Mouse (Mus musculus) small intestine, adult 2 months (tissue): ENCODE data around the gene Stap2. TPM values are rescaled to one million over a fixed set of nuclear protein-coding genes. Genes with fewer than 3 reads are reported as not detected.

Experiments used
- H3K27ac ChIP-seq: fragments of 200-500 bp; 2 replicates; pipeline ENCODE4 v1.5.1; 2012; ENCODE audit warnings: low read depth, low read length, control low read depth, inconsistent platforms; ENCODE audit not compliant: insufficient read depth
- H3K27me3 ChIP-seq: fragments of 200-500 bp; 2 replicates; pipeline ENCODE4 v1.6.1; 2012; ENCODE audit warnings: mild to moderate bottlenecking, moderate library complexity, low read length, inconsistent platforms; ENCODE audit not compliant: control insufficient read depth, insufficient read depth
- H3K36me3 ChIP-seq: fragments of 200-500 bp; 2 replicates; pipeline ENCODE4 v1.6.1; 2012; ENCODE audit warnings: mild to moderate bottlenecking, low read length, control low read depth, inconsistent platforms; ENCODE audit not compliant: control insufficient read depth, insufficient read depth
- H3K4me1 ChIP-seq: fragments of 200-500 bp; 2 replicates; pipeline ENCODE4 v1.6.1; 2012; ENCODE audit warnings: low read length, inconsistent platforms, mixed read lengths; ENCODE audit not compliant: control insufficient read depth, insufficient read depth, insufficient read length
- H3K4me3 ChIP-seq: fragments of 200-500 bp; 2 replicates; pipeline ENCODE4 v1.5.1; 2012; ENCODE audit warnings: low read depth, mild to moderate bottlenecking, control low read depth, inconsistent platforms, low read length, moderate library complexity
- CTCF ChIP-seq: fragments of 200-500 bp; IDR thresholded peaks from 2 replicates; pipeline ENCODE4 v1.5.1; 2012; ENCODE audit warnings: low read depth, mild to moderate bottlenecking, control low read depth, inconsistent platforms, low read length, moderate library complexity, mixed read lengths; ENCODE audit not compliant: insufficient replicate concordance, insufficient read length; ENCODE audit errors: extremely low read depth
- POLR2A ChIP-seq: fragments of 200-500 bp; IDR thresholded peaks from 2 replicates; pipeline ENCODE4 v1.6.1; 2012; ENCODE audit warnings: low read depth, mild to moderate bottlenecking, control low read depth, inconsistent platforms, low read length, moderate library complexity
- WGBS: fragments of 180-500 bp; shearing (Covaris S2); methylation state at CpG from one replicate; pipeline ENCODE4 v1.1.7; 2018; 5-methylcytosine and 5-hydroxymethylcytosine counted together
- polyA plus RNA-seq: library from polyadenylated mRNA; depleted of rRNA; stranded (reverse); fragments of >200 nt; gene quantifications from 2 replicates; pipeline ENCODE4 v1.2.3, GENCODE M21; 2012

The Stap2 gene
- polyA plus RNA-seq, 1 experiment: 224 TPM

DNA sequence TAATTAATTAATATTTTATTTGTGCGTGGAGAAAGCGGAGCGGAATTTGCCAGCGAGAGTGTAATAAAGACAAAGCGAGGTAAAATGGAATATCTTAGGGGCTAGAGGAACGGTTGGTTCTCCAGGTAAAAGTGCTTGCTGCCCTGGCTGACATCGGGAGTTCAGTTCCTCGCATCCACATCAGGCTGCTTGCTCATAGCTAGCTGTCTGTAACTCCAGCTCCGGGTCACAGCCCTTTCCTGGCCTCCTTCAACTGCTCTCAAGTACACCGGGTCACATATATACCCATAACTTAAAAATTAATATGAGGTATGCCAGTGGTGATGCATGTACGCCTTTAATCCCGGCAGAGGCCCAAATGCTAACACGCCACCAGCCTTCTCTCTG lies 31.5 kb upstream of the Stap2 start:
- whole genome bisulfite sequencing: 34% methylated on average over 13 of the region's 13 CpGs
- Histone ChIP-seq H3K4me3 (peak overlapping the region; percentile 45), H3K27me3 (no peaks in the 10 kb centered on the region), H3K4me1 (peaks cover 25% of the 10 kb centered on the region), H3K27ac (no peak overlapping the region), H3K36me3 (peaks cover 10% of the 10 kb centered on the region)
- TF ChIP-seq POLR2A (no peak), CTCF (no peak)

DNA sequence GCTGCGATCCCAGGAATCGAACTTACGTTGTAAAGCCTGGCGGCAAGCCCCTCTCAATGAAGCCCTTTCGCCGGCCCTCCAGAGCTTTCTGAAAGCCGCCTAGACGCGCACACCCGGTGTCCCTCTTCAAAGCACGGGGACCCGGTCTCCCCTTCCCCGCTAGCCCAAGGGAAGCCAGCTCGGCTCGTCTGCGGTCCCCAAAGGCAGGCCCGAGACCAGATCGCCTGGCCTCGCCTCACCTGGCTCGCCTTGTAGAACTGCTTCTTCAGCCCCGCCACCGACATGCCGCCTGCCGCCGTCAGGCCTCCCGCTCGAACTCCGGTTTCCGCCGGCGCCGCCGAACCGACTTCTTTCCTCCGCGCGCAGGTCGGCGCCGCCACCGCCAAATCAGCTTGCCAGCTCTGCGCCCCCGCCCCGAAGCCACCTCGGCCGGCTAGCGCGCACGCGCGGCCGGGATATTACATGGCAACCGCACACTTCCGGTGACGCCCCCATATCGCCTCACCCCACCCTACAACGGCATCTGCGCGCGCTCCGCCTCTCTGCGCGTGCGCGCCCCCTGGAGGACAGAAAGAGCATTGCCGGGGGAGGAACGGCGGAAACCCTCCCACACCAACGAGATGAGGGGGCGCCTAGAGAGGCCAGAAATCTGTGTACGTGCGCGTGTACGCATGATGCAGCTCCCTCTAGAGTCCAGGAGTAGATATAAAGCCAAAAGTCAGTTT lies 31.0 kb upstream of the Stap2 start, which contains the start of gene Sh3gl1:
TSS of gene Sh3gl1 (minus strand) at position 460 of the 725 bp plus-strand sequence.
- WGBS: under 1% methylated on average over 74 of the region's 74 CpGs
- Histone ChIP-seq H3K27ac (peak within 1 kb of the TSS; percentile 92), H3K27me3 (no peaks in the 10 kb centered on the region), H3K4me3 (peak within 1 kb of the TSS; percentile 98), H3K36me3 (peaks cover 10% of the 10 kb centered on the region), H3K4me1 (peaks cover 27% of the 10 kb centered on the region)
- TF ChIP-seq POLR2A (peak; percentile 89), CTCF (peak; percentile 96)

DNA sequence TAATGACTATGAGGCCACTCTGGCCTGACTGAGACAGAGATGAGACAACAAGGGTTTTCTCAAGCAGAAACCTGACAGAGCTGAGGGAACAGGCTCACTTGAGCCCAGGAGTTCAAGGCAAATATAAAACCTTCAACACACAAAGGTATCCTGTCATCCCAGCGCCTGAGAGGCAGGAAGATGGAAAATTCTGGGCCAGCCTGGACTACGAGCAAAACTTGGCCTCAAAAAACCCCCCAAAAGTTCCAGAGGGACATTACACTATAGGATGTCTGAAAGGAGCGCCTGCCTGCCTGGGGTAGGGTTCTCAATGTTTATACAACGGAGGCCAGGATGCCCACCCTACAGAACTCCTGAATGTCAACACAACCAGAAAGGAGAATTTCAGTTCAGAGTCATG lies 29.8 kb upstream of the Stap2 start:
- peak overlapping the region; percentile 57; the same call in 1 of the 2 replicates for H3K27ac ChIP-seq
- no peaks in the 10 kb centered on the region for H3K27me3 ChIP-seq
- no peak for TF ChIP-seq CTCF
- TF ChIP-seq POLR2A: no peak
- WGBS: 62% methylated on average over 4 of the region's 4 CpGs
- peak overlapping the region; percentile 34 for H3K4me3 ChIP-seq
- peaks cover 10% of the 10 kb centered on the region for H3K36me3 ChIP-seq
- peaks cover 27% of the 10 kb centered on the region for H3K4me1 ChIP-seq

DNA sequence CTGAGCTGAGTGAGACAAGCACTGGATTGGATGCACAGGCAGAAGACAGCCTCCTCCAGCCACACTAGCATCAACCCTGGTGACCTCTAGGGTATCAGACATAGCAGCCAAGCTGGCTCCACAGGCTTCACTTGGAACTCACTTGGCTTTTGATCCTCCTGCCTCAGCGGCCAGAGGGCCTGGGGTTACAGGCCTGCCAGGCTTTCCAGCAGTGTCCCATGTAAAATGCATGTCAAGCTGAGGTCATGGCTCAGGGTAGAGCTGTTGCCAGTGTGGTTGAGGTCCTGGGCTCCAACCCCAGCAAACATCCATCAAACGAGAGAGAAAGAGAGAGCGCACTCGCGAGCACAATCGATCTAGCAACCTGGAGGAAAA lies 29.3 kb upstream of the Stap2 start:
- 73% methylated on average over 6 of the region's 6 CpGs for WGBS
- Histone ChIP-seq H3K27ac (peak overlapping the region; percentile 57), H3K36me3 (peaks cover 10% of the 10 kb centered on the region), H3K4me3 (peak overlapping the region; percentile 34), H3K4me1 (peaks cover 27% of the 10 kb centered on the region), H3K27me3 (no peaks in the 10 kb centered on the region)
- TF ChIP-seq POLR2A (no peak), CTCF (no peak)

DNA sequence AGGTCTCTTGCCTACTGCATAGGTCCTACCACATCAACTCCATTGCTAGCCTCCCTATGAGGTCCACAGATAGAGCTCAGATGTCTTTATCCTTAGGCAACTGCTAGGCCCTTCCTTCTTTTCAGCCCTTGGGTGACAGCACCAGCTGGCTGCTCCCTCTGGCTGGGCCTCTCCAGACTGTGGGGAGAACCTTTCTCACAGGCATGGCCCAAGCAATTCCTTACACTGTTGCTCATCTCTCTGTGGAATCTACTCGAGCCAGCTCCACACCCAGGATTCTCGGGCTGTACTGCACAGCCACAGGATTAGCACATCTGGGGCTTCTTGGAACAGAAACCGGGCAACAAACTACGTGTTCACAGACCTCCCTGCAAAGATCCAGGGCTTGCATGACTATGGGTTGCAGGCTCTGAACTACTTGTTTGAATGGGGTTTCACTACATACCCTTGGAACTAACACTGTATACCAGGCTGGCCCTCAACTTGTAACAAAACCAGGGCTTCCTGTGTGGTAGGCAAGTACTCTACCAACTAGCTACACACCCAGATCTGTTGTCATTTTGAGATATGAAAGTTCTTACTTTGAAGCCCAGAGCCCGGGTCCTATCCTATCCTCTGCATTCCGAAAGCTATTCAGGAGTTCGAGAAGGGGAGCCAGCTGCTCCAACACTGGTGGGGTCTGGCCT lies 28.8 kb upstream of the Stap2 start:
- 66% methylated on average over 7 of the region's 7 CpGs for WGBS
- TF ChIP-seq CTCF (no peak), POLR2A (no peak)
- H3K27ac ChIP-seq: peak overlapping the region; percentile 57; the same call in 1 of the 2 replicates
- peaks cover 10% of the 10 kb centered on the region for H3K36me3 ChIP-seq
- H3K4me1 ChIP-seq: peaks cover 27% of the 10 kb centered on the region
- H3K27me3 ChIP-seq: no peaks in the 10 kb centered on the region
- peak overlapping the region; percentile 34; the same call in 1 of the 2 replicates for H3K4me3 ChIP-seq

DNA sequence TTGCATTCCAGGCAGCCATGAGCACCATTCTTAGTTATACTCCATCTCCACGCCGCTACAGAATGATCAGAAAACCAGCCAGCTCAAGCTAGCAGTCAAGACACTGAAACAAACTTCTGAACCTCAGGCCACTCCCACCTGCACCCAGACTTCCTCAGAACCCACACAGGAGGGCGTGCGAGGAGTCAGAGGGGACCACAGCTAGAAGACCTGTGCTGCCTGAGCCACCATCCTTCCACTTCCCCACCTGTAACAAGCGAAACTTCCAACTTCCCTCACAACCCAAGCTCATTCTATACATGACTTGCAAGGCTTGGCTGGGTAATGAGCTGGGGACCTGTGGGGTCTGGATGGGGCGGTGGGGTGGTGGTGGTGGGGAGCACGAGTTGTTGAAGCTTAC lies 27.4 kb upstream of the Stap2 start:
- TF ChIP-seq CTCF (no peak), POLR2A (no peak)
- peaks cover 27% of the 10 kb centered on the region for H3K4me1 ChIP-seq
- peak overlapping the region; percentile 81 for H3K27ac ChIP-seq
- WGBS: 46% methylated on average over 7 of the region's 7 CpGs
- no peak overlapping the region for H3K4me3 ChIP-seq
- peaks cover 13% of the 10 kb centered on the region for H3K36me3 ChIP-seq
- no peaks in the 10 kb centered on the region for H3K27me3 ChIP-seq

- H3K4me3 ChIP-seq: 0 out of 2 replicates have a peak overlapping the region, but pooled peaks have one; percentile 23
- peaks cover 13% of the 10 kb centered on the region for H3K36me3 ChIP-seq
- 37% methylated on average over 6 of the region's 6 CpGs for WGBS
- H3K27ac ChIP-seq: peak overlapping the region; percentile 81
- H3K4me1 ChIP-seq: peaks cover 27% of the 10 kb centered on the region
- TF ChIP-seq POLR2A (no peak), CTCF (no peak)
- H3K27me3 ChIP-seq: no peaks in the 10 kb centered on the region
These were observed 26.8 kb upstream of the Stap2 start for GRCm38 (mm10) chr17:56032127-56032733.
